Mouse (Mus musculus): ENCODE data around the gene Psmc2. TPM values are rescaled to one million over a fixed set of nuclear protein-coding genes. Genes with fewer than 3 reads are reported as not detected.

Psmc2 gene
- total and polyA plus RNA-seq, 2 experiments from 2014 or later, result 35.8 to 191 TPM

GRCm38 (mm10) chr5:21846616-21847290 lies 61.7 kb downstream of the Psmc2 start:
- WGBS, result 89% methylated on average over 20 of the region's 20 CpGs
- no peak for TF ChIP-seq CTCF (IDR thresholded peaks at IDR 0.05)
- DNase-seq (ENCODE audit: low spot score), result no peak

GRCm38 (mm10) chr5:21847438-21847837 lies 62.4 kb downstream of the Psmc2 start:
- Histone ChIP-seq H3K36me3 (ENCODE audit: insufficient read depth, low read length) (no peaks in the 10 kb centered on the region), H3K4me3 (ENCODE audit: low read depth, low read length) (no peak overlapping the region), H3K9me3 (ENCODE audit: low read length) (no peaks in the 10 kb centered on the region), H3K27ac (ENCODE audit: low read depth, low read length) (no peak overlapping the region), H3K9ac (replicated peaks; ENCODE audit: low read length, poor library complexity, severe bottlenecking) (no peak overlapping the region), H3K4me1 (ENCODE audit: insufficient read depth, low read length) (no peaks in the 10 kb centered on the region), H3K27me3 (ENCODE audit: insufficient read depth, low read length) (no peaks in the 10 kb centered on the region), H3K4me2 (ENCODE audit: low read depth, low read length, poor library complexity, severe bottlenecking) (no peak overlapping the region)
- TF ChIP-seq CTCF (IDR thresholded peaks at IDR 0.05), result no peak
- WGBS, result 85% methylated on average over 6 of the region's 6 CpGs
- ATAC-seq (ENCODE audit: low FRiP score) (no peak), DNase-seq (ENCODE audit: low spot score) (no peak)

More at GRCm38 (mm10) chr5:21846616-21847290, 61.7 kb downstream of the Psmc2 start:
- H3K4me3 ChIP-seq (ENCODE audit: low read depth, low read length), result no peak overlapping the region
- no peak overlapping the region for H3K27ac ChIP-seq (ENCODE audit: low read depth, low read length)
- H3K9me3 ChIP-seq (ENCODE audit: low read length), result no peaks in the 10 kb centered on the region
- H3K4me1 ChIP-seq (ENCODE audit: insufficient read depth, low read length), result no peaks in the 10 kb centered on the region
- ATAC-seq (ENCODE audit: low FRiP score), result no peak
- H3K36me3 ChIP-seq (ENCODE audit: insufficient read depth, low read length), result no peaks in the 10 kb centered on the region
- no peak overlapping the region for H3K9ac ChIP-seq (replicated peaks; ENCODE audit: low read length, poor library complexity, severe bottlenecking)
- no peak overlapping the region for H3K4me2 ChIP-seq (ENCODE audit: low read depth, low read length, poor library complexity, severe bottlenecking)
- no peaks in the 10 kb centered on the region for H3K27me3 ChIP-seq (ENCODE audit: insufficient read depth, low read length)

DNA sequence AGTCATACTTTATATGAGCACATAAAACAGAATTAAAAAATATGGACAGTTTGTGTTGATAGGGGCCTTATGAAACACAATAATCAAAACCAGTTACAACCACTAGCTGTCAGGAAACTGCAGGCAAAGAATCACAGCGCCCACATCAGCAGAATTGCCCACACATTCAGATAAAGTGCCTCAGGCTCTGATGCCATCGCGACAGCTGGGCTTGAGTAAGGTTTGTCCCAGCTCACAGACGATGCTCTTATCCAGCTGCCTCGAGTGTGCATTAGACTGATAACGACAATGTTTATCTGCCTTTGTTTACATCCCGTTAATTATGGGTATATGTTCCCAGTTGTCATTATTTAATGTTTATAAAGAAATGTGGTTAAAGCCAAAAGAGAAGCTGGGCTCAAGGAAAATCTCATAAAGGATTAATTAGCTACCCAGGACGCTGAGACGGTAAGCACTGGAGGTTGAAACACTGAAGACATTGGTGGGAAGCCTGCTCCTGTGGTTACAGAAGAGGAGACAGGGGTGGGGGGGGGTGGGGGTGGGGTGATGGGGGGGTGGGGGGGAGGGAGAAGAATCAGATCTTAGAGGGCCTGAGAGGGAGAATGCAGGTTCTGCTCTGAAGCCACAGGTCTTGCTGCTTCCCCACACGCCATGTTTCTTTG lies 66.7 kb downstream of the Psmc2 start:
- Histone ChIP-seq H3K4me3 (ENCODE audit: low read depth, low read length) (no peak overlapping the region), H3K9ac (replicated peaks; ENCODE audit: low read length, poor library complexity, severe bottlenecking) (no peak overlapping the region), H3K4me1 (ENCODE audit: insufficient read depth, low read length) (no peaks in the 10 kb centered on the region), H3K36me3 (ENCODE audit: insufficient read depth, low read length) (no peaks in the 10 kb centered on the region), H3K27me3 (ENCODE audit: insufficient read depth, low read length) (no peaks in the 10 kb centered on the region), H3K9me3 (ENCODE audit: low read length) (no peaks in the 10 kb centered on the region), H3K27ac (ENCODE audit: low read depth, low read length) (no peak overlapping the region), H3K4me2 (ENCODE audit: low read depth, low read length, poor library complexity, severe bottlenecking) (no peak overlapping the region)
- TF ChIP-seq CTCF (IDR thresholded peaks at IDR 0.05), result no peak
- WGBS, result 38% methylated on average over 10 of the region's 10 CpGs
- ATAC-seq (ENCODE audit: low FRiP score), result no peak
- peak; percentile 33 for DNase-seq (ENCODE audit: low spot score)

Other genes with a start within 250 kb of the Psmc2 start
- 3.7 and 4.5 TPM in 2 replicates for gene Lrrc17, start 241.7 kb upstream of the Psmc2 start, total RNA-seq (2014; rRNA removed)
- gene Lrrc17, start 241.7 kb upstream of the Psmc2 start, polyA plus RNA-seq (2015; fragmentation: Nextera tagmentation; extraction: Ambion mirVana), result 3.3 and 3.9 TPM in 2 replicates
- 0.60 TPM in 1 of 2 replicates, not detected in the other for gene Fbxl13, start 139.6 kb upstream of the Psmc2 start, total RNA-seq (2014; rRNA removed)
- gene Fbxl13, start 139.6 kb upstream of the Psmc2 start, polyA plus RNA-seq (2015; fragmentation: Nextera tagmentation; extraction: Ambion mirVana), result 0.22 and 0.25 TPM in 2 replicates
- 71.4 and 86.4 TPM in 2 replicates for gene Armc10, start 139.5 kb upstream of the Psmc2 start, total RNA-seq (2014; rRNA removed)
- gene Armc10, start 139.5 kb upstream of the Psmc2 start, polyA plus RNA-seq (2015; fragmentation: Nextera tagmentation; extraction: Ambion mirVana), result 38.2 and 39.1 TPM in 2 replicates
- 4.1 and 6.0 TPM in 2 replicates for gene Napepld, start 83.9 kb upstream of the Psmc2 start, total RNA-seq (2014; rRNA removed)
- 1.4 and 1.6 TPM in 2 replicates for gene Napepld, start 83.9 kb upstream of the Psmc2 start, polyA plus RNA-seq (2015; fragmentation: Nextera tagmentation; extraction: Ambion mirVana)
- 64.7 and 86.4 TPM in 2 replicates for gene Pmpcb, start 48.1 kb upstream of the Psmc2 start, total RNA-seq (2014; rRNA removed)
- gene Pmpcb, start 48.1 kb upstream of the Psmc2 start, polyA plus RNA-seq (2015; fragmentation: Nextera tagmentation; extraction: Ambion mirVana), result 64.0 and 68.6 TPM in 2 replicates
- 21.3 and 29.0 TPM in 2 replicates for gene Dnajc2, start within 50 bp of the Psmc2 start, total RNA-seq (2014; rRNA removed)
- 68.0 and 71.8 TPM in 2 replicates for gene Dnajc2, start within 50 bp of the Psmc2 start, polyA plus RNA-seq (2015; fragmentation: Nextera tagmentation; extraction: Ambion mirVana)
- 0.60 and 0.90 TPM in 2 replicates for gene Slc26a5, start 80.3 kb downstream of the Psmc2 start, total RNA-seq (2014; rRNA removed)
- 0.33 and 0.42 TPM in 2 replicates for gene Slc26a5, start 80.3 kb downstream of the Psmc2 start, polyA plus RNA-seq (2015; fragmentation: Nextera tagmentation; extraction: Ambion mirVana)

Data from midbrain, postnatal 0 days (tissue).